Mouse (Mus musculus) embryonic facial prominence, embryonic 13.5 days (tissue): ENCODE measurements around the gene Camkmt. TPM values are rescaled to one million over a fixed set of nuclear protein-coding genes. Genes with fewer than 3 reads are reported as not detected.

Source experiments
- ATAC-seq: fragments of 200-750 bp; cut with Nextera tagmentation; 2 replicates; pipeline ENCODE4 v1.8.0; 2017; ENCODE audit warnings: low read depth; ENCODE audit not compliant: insufficient number of reproducible peaks, insufficient read depth, low FRiP score, low TSS enrichment
- H3K27ac ChIP-seq: fragments of 300-500 bp; sonication (generic); 2 replicates; pipeline ENCODE4 v1.5.1; 2015; ENCODE audit warnings: moderate library complexity, mild to moderate bottlenecking, inconsistent platforms
- H3K27me3 ChIP-seq: fragments of 300-500 bp; sonication (generic); 2 replicates; pipeline ENCODE4 v1.6.1; 2015; ENCODE audit warnings: mild to moderate bottlenecking, inconsistent platforms
- H3K36me3 ChIP-seq: fragments of 300-500 bp; sonication (generic); 2 replicates; pipeline ENCODE4 v1.6.1; 2015; ENCODE audit warnings: mild to moderate bottlenecking, inconsistent platforms
- H3K4me1 ChIP-seq: fragments of 300-500 bp; sonication (generic); 2 replicates; pipeline ENCODE4 v1.6.1; 2015; ENCODE audit warnings: inconsistent platforms
- H3K4me2 ChIP-seq: fragments of 300-500 bp; sonication (generic); 2 replicates; pipeline ENCODE4 v1.6.1; 2015; ENCODE audit warnings: moderate library complexity, mild to moderate bottlenecking, inconsistent platforms
- H3K4me3 ChIP-seq: fragments of 300-500 bp; sonication (generic); 2 replicates; pipeline ENCODE4 v1.5.1; 2015; ENCODE audit warnings: mild to moderate bottlenecking, inconsistent platforms
- H3K9ac ChIP-seq: fragments of 300-500 bp; sonication (generic); 2 replicates; pipeline ENCODE4 v1.6.1; 2015; ENCODE audit warnings: mild to moderate bottlenecking, inconsistent platforms
- H3K9me3 ChIP-seq: fragments of 300-500 bp; sonication (generic); 2 replicates; pipeline ENCODE4 v1.6.1; 2016; ENCODE audit warnings: inconsistent platforms
- WGBS: fragments of 180-500 bp; shearing (Covaris S2); methylation state at CpG from one replicate; pipeline ENCODE4 v1.1.7; 2015; ENCODE audit warnings: mixed read lengths; 5-methylcytosine and 5-hydroxymethylcytosine counted together
- polyA plus RNA-seq: library from polyadenylated mRNA; unstranded; fragments of >200 nt; fragmentation: Nextera tagmentation; extraction: Ambion mirVana; gene quantifications from 2 replicates; pipeline ENCODE4 v1.2.1, GENCODE M21; 2015

Gene Camkmt
- polyA plus RNA-seq, 1 experiment from 2014 or later, result 16.4 TPM

- Histone ChIP-seq H3K4me1 (peaks cover 6% of the 10 kb centered on the region; the same call in 1 of the 2 replicates), H3K4me3 (no peak overlapping the region), H3K9me3 (no peaks in the 10 kb centered on the region), H3K27me3 (peaks cover 91% of the 10 kb centered on the region), H3K4me2 (no peak overlapping the region), H3K9ac (no peak overlapping the region), H3K36me3 (no peaks in the 10 kb centered on the region), H3K27ac (no peak overlapping the region)
- no peak for ATAC-seq
- 4% methylated on average over 5 of the region's 5 CpGs for WGBS
Measured at GRCm38 (mm10) chr17:85472687-85473202, 382.4 kb downstream of the Camkmt start.

- WGBS, result 3% methylated on average over 16 of the region's 16 CpGs
- no peak overlapping the region for H3K9ac ChIP-seq
- H3K4me3 ChIP-seq, result no peak overlapping the region
- peaks cover 90% of the 10 kb centered on the region for H3K27me3 ChIP-seq
- ATAC-seq, result no peak
- H3K27ac ChIP-seq, result no peak overlapping the region
- peaks cover 6% of the 10 kb centered on the region; the same call in 1 of the 2 replicates for H3K4me1 ChIP-seq
- H3K9me3 ChIP-seq, result no peaks in the 10 kb centered on the region
- H3K36me3 ChIP-seq, result no peaks in the 10 kb centered on the region
- no peak overlapping the region for H3K4me2 ChIP-seq
Measured at GRCm38 (mm10) chr17:85473217-85473616, 382.9 kb downstream of the Camkmt start.

- H3K4me3 ChIP-seq, result no peak overlapping the region
- H3K4me1 ChIP-seq, result peaks cover 6% of the 10 kb centered on the region; the same call in 1 of the 2 replicates
- no peak overlapping the region for H3K4me2 ChIP-seq
- H3K9me3 ChIP-seq, result no peaks in the 10 kb centered on the region
- H3K36me3 ChIP-seq, result no peaks in the 10 kb centered on the region
- 8% methylated on average over 8 of the region's 8 CpGs for WGBS
- H3K27me3 ChIP-seq, result peaks cover 88% of the 10 kb centered on the region
- no peak overlapping the region for H3K27ac ChIP-seq
- ATAC-seq, result no peak
- H3K9ac ChIP-seq, result no peak overlapping the region
Measured at GRCm38 (mm10) chr17:85473881-85474280, 383.5 kb downstream of the Camkmt start.

- no peak for ATAC-seq
- H3K9me3 ChIP-seq, result no peaks in the 10 kb centered on the region
- no peak overlapping the region for H3K9ac ChIP-seq
- no peak overlapping the region for H3K27ac ChIP-seq
- WGBS, result 90% methylated on average over 8 of the region's 8 CpGs
- H3K36me3 ChIP-seq, result no peaks in the 10 kb centered on the region
- H3K4me1 ChIP-seq, result peaks cover 7% of the 10 kb centered on the region; the same call in 1 of the 2 replicates
- peaks cover 88% of the 10 kb centered on the region for H3K27me3 ChIP-seq
- no peak overlapping the region for H3K4me2 ChIP-seq
- no peak overlapping the region for H3K4me3 ChIP-seq
Measured at GRCm38 (mm10) chr17:85481241-85481640, 390.9 kb downstream of the Camkmt start.

- Histone ChIP-seq H3K27me3 (peaks cover 93% of the 10 kb centered on the region), H3K4me1 (peaks cover 13% of the 10 kb centered on the region), H3K4me3 (no peak overlapping the region), H3K9ac (no peak overlapping the region), H3K36me3 (no peaks in the 10 kb centered on the region), H3K9me3 (no peaks in the 10 kb centered on the region), H3K27ac (no peak overlapping the region), H3K4me2 (no peak overlapping the region)
- 89% methylated on average over 5 of the region's 5 CpGs for WGBS
- no peak for ATAC-seq
Measured at GRCm38 (mm10) chr17:85483086-85483485, 392.7 kb downstream of the Camkmt start.

- Histone ChIP-seq H3K9me3 (no peaks in the 10 kb centered on the region), H3K9ac (no peak overlapping the region), H3K4me2 (no peak overlapping the region), H3K27me3 (peaks cover 97% of the 10 kb centered on the region), H3K4me1 (peaks cover 13% of the 10 kb centered on the region), H3K36me3 (no peaks in the 10 kb centered on the region), H3K4me3 (no peak overlapping the region), H3K27ac (no peak overlapping the region)
- ATAC-seq, result no peak
- WGBS, result 56% methylated on average over 8 of the region's 8 CpGs
Measured at GRCm38 (mm10) chr17:85484015-85484414, 393.7 kb downstream of the Camkmt start.

- H3K9ac ChIP-seq, result no peak overlapping the region
- 36% methylated on average over 5 of the region's 5 CpGs for WGBS
Measured at GRCm38 (mm10) chr17:85484526-85484925, 394.2 kb downstream of the Camkmt start.

GRCm38 (mm10) chr17:85485065-85485945 is 395.0 kb downstream of the Camkmt start:
- no peak for ATAC-seq
- no peaks in the 10 kb centered on the region for H3K36me3 ChIP-seq
- H3K4me3 ChIP-seq, result 0 out of 2 replicates have a peak overlapping the region, but pooled peaks have one; percentile 31
- peaks cover 13% of the 10 kb centered on the region for H3K4me1 ChIP-seq
- WGBS, result under 1% methylated on average over 30 of the region's 30 CpGs
- peaks cover 99% of the 10 kb centered on the region for H3K27me3 ChIP-seq
- H3K27ac ChIP-seq, result peak overlapping the region; percentile 49; the same call in 1 of the 2 replicates
- H3K9ac ChIP-seq, result no peak overlapping the region
- H3K9me3 ChIP-seq, result no peaks in the 10 kb centered on the region
- H3K4me2 ChIP-seq, result peak overlapping the region; percentile 55

More at GRCm38 (mm10) chr17:85484526-85484925, 394.2 kb downstream of the Camkmt start:
- ATAC-seq, result no peak
- peaks cover 13% of the 10 kb centered on the region for H3K4me1 ChIP-seq
- peaks cover 99% of the 10 kb centered on the region for H3K27me3 ChIP-seq
- H3K27ac ChIP-seq, result no peak overlapping the region
- no peaks in the 10 kb centered on the region for H3K36me3 ChIP-seq
- no peaks in the 10 kb centered on the region for H3K9me3 ChIP-seq
- no peak overlapping the region for H3K4me3 ChIP-seq
- H3K4me2 ChIP-seq, result 0 out of 2 replicates have a peak overlapping the region, but pooled peaks have one; percentile 55

GRCm38 (mm10) chr17:85485946-85486533 is 395.7 kb downstream of the Camkmt start:
- WGBS, result 3% methylated on average over 14 of the region's 14 CpGs
- Histone ChIP-seq H3K4me1 (peaks cover 13% of the 10 kb centered on the region), H3K27ac (peak overlapping the region; percentile 49; the same call in 1 of the 2 replicates), H3K27me3 (peaks cover 99% of the 10 kb centered on the region), H3K36me3 (no peaks in the 10 kb centered on the region), H3K4me3 (peak overlapping the region; percentile 31), H3K9ac (no peak overlapping the region), H3K4me2 (peak overlapping the region; percentile 55), H3K9me3 (no peaks in the 10 kb centered on the region)
- no peak for ATAC-seq

GRCm38 (mm10) chr17:85486585-85487480 is 396.5 kb downstream of the Camkmt start:
- Histone ChIP-seq H3K4me1 (peaks cover 13% of the 10 kb centered on the region), H3K9me3 (no peaks in the 10 kb centered on the region), H3K27me3 (peaks cover 99% of the 10 kb centered on the region), H3K4me2 (peak overlapping the region; percentile 55), H3K36me3 (no peaks in the 10 kb centered on the region), H3K9ac (peak overlapping the region; percentile 46; the same call in 1 of the 2 replicates), H3K27ac (peak overlapping the region; percentile 39; the same call in 1 of the 2 replicates), H3K4me3 (peak overlapping the region; percentile 31)
- ATAC-seq, result peak; percentile 67
- WGBS, result 2% methylated on average over 52 of the region's 52 CpGs

- Histone ChIP-seq H3K4me3 (no peak overlapping the region), H3K9me3 (no peaks in the 10 kb centered on the region), H3K9ac (no peak overlapping the region), H3K27ac (no peak overlapping the region), H3K4me1 (peaks cover 13% of the 10 kb centered on the region), H3K36me3 (no peaks in the 10 kb centered on the region), H3K27me3 (peaks cover 96% of the 10 kb centered on the region), H3K4me2 (no peak overlapping the region)
- 43% methylated on average over 3 of the region's 3 CpGs for whole genome bisulfite sequencing
- no peak for ATAC-seq
Measured at GRCm38 (mm10) chr17:85487531-85487930, 397.2 kb downstream of the Camkmt start.
